Mouse (Mus musculus) lung, embryonic 15.5 days (tissue): ENCODE measurements around the gene Wdr25. TPM values are rescaled to one million over a fixed set of nuclear protein-coding genes. Genes with fewer than 3 reads are reported as not detected.

Experiments
- ATAC-seq: fragments of 200-750 bp; cut with Nextera tagmentation; 2 replicates; pipeline ENCODE4 v1.8.0; 2017; ENCODE audit warnings: moderate number of reproducible peaks, borderline replicate concordance; ENCODE audit not compliant: low FRiP score, low TSS enrichment; ENCODE audit errors: extremely low read depth
- H3K27ac ChIP-seq: fragments of 300-500 bp; sonication (generic); 2 replicates; pipeline ENCODE4 v1.5.1; 2015; ENCODE audit warnings: moderate library complexity, mild to moderate bottlenecking, inconsistent platforms
- H3K27me3 ChIP-seq: fragments of 300-500 bp; sonication (generic); 2 replicates; pipeline ENCODE4 v1.6.1; 2015; ENCODE audit warnings: inconsistent platforms
- H3K36me3 ChIP-seq: fragments of 300-500 bp; sonication (generic); 2 replicates; pipeline ENCODE4 v1.6.1; 2015; ENCODE audit warnings: inconsistent platforms
- H3K4me1 ChIP-seq: fragments of 300-500 bp; sonication (generic); 2 replicates; pipeline ENCODE4 v1.6.1; 2015; ENCODE audit warnings: inconsistent platforms
- H3K4me2 ChIP-seq: fragments of 300-500 bp; sonication (generic); 2 replicates; pipeline ENCODE4 v1.6.1; 2015; ENCODE audit warnings: inconsistent platforms, mild to moderate bottlenecking, moderate library complexity
- H3K4me3 ChIP-seq: fragments of 300-500 bp; sonication (generic); 2 replicates; pipeline ENCODE4 v1.5.1; 2015; ENCODE audit warnings: mild to moderate bottlenecking, inconsistent platforms
- H3K9ac ChIP-seq: fragments of 300-500 bp; sonication (generic); 2 replicates; pipeline ENCODE4 v1.6.1; 2015; ENCODE audit warnings: inconsistent platforms
- H3K9me3 ChIP-seq: fragments of 300-500 bp; sonication (generic); 2 replicates; pipeline ENCODE4 v1.6.1; 2016; ENCODE audit warnings: inconsistent platforms
- WGBS: fragments of 180-500 bp; shearing (Covaris S2); methylation state at CpG from one replicate; pipeline ENCODE4 v1.1.7; 2015; 5-methylcytosine and 5-hydroxymethylcytosine counted together
- polyA plus RNA-seq: library from polyadenylated mRNA; unstranded; fragments of >200 nt; fragmentation: Nextera tagmentation; extraction: Ambion mirVana; gene quantifications from 2 replicates; pipeline ENCODE4 v1.2.1, GENCODE M21; 2015

The Wdr25 gene
- polyA plus RNA-seq, 1 experiment from 2014 or later = 9.8 TPM

DNA sequence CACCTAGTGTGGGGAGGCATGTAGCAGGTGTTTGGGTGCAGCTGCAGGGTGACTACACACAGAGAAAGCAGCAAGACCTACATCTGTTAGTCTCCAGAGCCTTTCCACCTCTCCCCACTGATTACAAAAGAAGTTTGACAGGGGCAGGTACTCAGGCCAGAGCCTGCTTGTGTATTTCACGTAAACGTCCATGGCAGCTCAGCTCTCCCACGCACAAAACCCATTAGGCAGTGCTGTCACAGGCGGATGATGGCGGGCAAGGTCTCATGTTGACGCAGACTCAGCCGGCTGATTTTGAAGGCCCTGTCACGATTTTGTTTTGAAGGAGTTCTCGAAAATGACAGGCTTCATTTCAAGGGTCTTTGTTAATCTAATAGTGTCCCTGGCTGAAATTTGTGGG lies 45.9 kb downstream of the Wdr25 start:
- Histone ChIP-seq H3K4me2 (no peak overlapping the region), H3K9ac (no peak overlapping the region), H3K4me3 (no peak overlapping the region), H3K4me1 (no peaks in the 10 kb centered on the region), H3K27ac (no peak overlapping the region), H3K9me3 (no peaks in the 10 kb centered on the region), H3K36me3 (no peaks in the 10 kb centered on the region), H3K27me3 (no peaks in the 10 kb centered on the region)
- no peak for ATAC-seq
- WGBS = 63% methylated on average over 9 of the region's 9 CpGs

DNA sequence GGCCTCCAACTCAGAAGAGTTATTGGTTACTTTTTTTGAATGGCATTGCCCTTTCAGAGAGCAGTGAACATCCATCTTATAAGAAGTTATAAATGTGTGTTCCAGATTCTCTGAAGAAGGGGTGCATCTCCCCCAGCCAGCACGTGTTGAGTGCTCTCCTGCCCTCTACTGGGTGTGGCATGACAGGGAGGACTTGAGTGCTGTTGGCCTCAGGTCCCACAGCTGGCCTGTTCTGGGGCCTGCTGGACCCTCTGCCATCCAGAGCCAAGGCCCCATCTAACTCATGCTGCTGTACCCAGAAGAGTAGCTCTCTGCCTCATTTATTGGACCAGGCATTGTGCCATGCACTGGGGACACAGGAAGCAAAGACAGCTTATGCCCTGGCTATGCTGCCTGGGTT lies 46.8 kb downstream of the Wdr25 start:
- Histone ChIP-seq H3K4me3 (no peak overlapping the region), H3K4me1 (no peaks in the 10 kb centered on the region), H3K9ac (no peak overlapping the region), H3K36me3 (no peaks in the 10 kb centered on the region), H3K27me3 (no peaks in the 10 kb centered on the region), H3K27ac (no peak overlapping the region), H3K9me3 (no peaks in the 10 kb centered on the region), H3K4me2 (no peak overlapping the region)
- 45% methylated on average over 1 of the region's 1 CpGs for WGBS
- ATAC-seq = no peak

DNA sequence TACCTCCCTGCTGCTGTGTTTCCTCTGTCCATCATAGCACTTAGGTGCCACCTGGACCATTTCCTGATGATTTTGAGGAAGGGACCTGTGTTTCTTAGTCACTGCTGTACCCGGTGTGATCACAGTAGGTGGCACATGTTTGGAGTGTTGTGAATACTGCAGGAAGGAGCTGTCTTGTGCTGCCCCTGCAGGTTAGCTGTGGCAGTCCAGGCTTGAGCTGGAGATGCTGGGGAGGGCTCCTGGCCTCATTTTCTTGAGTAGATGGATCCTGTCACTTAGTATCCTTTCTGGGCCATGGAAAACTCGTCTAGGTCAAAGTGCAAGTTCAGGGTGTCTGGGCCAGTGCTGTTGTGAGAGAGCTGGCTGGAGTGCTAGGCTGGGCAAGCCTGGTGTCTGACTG lies 47.9 kb downstream of the Wdr25 start:
- no peaks in the 10 kb centered on the region for H3K9me3 ChIP-seq
- H3K9ac ChIP-seq = no peak overlapping the region
- H3K4me2 ChIP-seq = no peak overlapping the region
- H3K36me3 ChIP-seq = no peaks in the 10 kb centered on the region
- H3K27me3 ChIP-seq = no peaks in the 10 kb centered on the region
- no peak overlapping the region for H3K27ac ChIP-seq
- H3K4me1 ChIP-seq = no peaks in the 10 kb centered on the region
- ATAC-seq = no peak
- H3K4me3 ChIP-seq = no peak overlapping the region
- WGBS = 43% methylated on average over 2 of the region's 2 CpGs

DNA sequence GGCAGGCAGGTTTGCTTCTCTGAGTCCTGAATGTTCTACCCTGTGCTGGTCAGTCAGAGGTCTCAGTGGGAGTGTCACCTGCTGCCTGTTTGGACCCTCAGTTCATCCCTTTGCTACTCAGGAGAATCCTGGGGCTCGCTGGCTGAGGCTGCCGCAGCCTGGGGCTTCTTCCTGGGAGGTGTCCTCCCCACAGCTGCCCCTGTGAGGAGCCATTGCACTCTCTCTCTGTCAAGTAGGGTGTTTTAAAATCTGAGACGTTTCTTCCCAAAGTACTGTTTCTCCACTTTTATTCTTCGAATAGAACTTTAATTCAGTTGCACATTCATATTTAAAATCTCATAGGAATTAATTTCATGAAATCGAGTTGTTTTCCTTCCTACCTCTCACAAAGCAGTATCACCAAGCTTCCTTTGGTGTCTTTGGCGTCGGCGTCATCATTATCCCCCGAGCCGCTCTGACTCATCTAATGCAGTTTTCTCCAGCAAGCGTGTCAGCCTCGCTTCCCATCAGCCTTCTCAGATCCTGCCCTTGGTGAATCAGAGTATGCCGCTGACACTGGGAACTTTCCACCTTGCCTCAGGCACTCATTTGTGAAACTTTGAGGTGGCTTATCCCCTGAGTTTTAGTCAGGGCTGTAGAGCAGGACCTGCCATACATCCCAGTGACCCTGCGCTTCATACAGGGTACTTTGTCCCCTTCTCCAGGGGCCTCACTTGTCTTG lies 48.9 kb downstream of the Wdr25 start:
- no peak for ATAC-seq
- Histone ChIP-seq H3K4me2 (no peak overlapping the region), H3K4me1 (no peaks in the 10 kb centered on the region), H3K9me3 (no peaks in the 10 kb centered on the region), H3K36me3 (no peaks in the 10 kb centered on the region), H3K4me3 (no peak overlapping the region), H3K9ac (no peak overlapping the region), H3K27ac (no peak overlapping the region), H3K27me3 (no peaks in the 10 kb centered on the region)
- WGBS = 81% methylated on average over 14 of the region's 14 CpGs

DNA sequence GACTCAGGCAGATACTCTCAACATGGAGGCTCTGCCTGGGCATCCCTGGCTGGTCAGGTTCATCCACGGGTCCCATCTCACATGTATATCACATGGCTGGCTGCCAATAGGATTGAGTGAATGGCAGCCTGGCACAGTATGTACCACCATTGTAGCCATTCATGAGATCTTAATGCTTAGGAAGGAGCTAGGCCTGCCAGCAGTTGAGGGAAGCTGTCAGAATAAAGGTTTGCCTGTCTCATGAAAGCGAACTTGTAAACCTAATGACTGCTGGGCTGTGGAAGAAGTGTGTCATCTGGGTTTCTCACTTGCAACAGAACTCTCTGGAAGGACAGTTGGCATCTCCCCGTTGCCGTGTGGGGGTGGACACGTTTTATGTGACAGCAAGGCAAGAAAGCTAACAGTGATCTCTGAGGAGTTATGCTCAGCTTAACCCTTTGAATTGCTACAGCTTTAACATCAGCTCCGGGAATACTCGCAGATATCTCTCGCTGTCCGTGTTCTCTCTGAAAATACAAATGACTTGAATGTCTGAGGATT lies 59.6 kb downstream of the Wdr25 start:
- 0 out of 2 replicates have a peak, but pooled peaks cover 4% of the 10 kb centered on the region for H3K4me1 ChIP-seq
- no peak overlapping the region for H3K9ac ChIP-seq
- H3K36me3 ChIP-seq = no peaks in the 10 kb centered on the region
- H3K4me3 ChIP-seq = no peak overlapping the region
- no peaks in the 10 kb centered on the region for H3K9me3 ChIP-seq
- H3K4me2 ChIP-seq = no peak overlapping the region
- no peak overlapping the region for H3K27ac ChIP-seq
- no peaks in the 10 kb centered on the region for H3K27me3 ChIP-seq
- WGBS = 65% methylated on average over 9 of the region's 9 CpGs
- no peak for ATAC-seq

DNA sequence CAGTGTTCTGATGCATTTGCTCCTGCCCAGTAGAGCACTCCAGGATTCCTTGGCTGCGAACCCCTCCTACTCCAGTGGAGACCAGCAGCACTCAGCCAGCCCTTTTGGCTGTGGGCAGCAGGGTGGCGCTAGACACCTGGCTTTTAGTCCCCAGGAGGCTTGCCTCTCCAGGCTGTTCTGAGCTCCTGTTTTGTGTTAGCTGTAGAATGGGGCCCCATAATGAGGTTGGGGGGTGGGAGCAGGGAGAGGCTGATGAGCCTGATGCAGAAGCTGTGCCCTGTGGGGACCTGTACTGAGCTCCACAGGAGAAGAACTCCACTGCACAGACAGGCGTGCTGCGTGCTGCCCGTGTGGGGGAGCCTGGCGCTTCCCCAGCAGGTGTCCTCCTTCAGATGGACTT lies 60.4 kb downstream of the Wdr25 start:
- H3K9me3 ChIP-seq = no peaks in the 10 kb centered on the region
- peaks cover 5% of the 10 kb centered on the region for H3K4me1 ChIP-seq
- H3K36me3 ChIP-seq = no peaks in the 10 kb centered on the region
- 34% methylated on average over 6 of the region's 6 CpGs for WGBS
- no peak for ATAC-seq
- H3K4me3 ChIP-seq = no peak overlapping the region
- H3K9ac ChIP-seq = no peak overlapping the region
- H3K27ac ChIP-seq = no peak overlapping the region
- H3K27me3 ChIP-seq = no peaks in the 10 kb centered on the region
- H3K4me2 ChIP-seq = no peak overlapping the region

DNA sequence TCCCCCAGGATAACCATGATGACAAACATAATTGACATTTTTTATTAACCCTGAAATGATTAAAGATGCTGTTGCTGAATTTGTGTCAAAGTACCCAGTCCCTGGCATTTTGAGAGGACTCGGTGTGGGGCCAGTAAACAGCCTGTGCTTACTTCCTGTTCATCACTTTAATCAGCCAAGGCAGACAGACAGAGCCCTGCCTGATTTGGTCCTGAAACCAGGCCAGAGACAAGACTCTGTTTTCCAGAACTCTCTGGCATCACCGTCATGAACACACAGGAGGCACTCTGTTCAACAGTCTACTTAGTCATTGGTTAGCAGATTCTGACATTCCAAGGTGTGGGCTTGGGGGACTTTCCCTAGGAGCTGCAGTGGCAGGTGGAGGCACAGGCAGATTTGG lies 61.0 kb downstream of the Wdr25 start:
- Histone ChIP-seq H3K4me3 (no peak overlapping the region), H3K9me3 (no peaks in the 10 kb centered on the region), H3K27me3 (no peaks in the 10 kb centered on the region), H3K36me3 (no peaks in the 10 kb centered on the region), H3K9ac (no peak overlapping the region), H3K27ac (no peak overlapping the region), H3K4me2 (no peak overlapping the region), H3K4me1 (peaks cover 11% of the 10 kb centered on the region)
- 47% methylated on average over 2 of the region's 2 CpGs for WGBS
- no peak for ATAC-seq

DNA sequence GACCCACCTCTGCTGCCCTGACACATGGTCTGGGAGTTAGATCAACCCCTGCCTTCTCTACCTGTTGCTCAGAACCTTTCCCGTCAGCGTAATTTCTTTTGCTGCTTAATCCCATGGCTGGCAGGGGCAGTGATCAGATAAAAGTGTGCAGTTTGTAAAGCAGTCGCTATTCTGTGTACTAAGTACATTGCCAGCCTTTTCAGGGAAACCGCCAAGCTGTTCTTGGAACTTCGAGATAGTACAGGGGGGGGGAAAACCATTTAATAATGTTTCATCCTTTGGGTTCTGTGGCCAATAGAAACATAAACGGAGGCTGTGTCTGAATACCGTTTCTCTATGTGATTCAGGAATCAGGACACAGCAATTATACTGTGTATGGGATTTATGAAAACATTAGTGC lies 65.1 kb downstream of the Wdr25 start:
- H3K4me2 ChIP-seq = no peak overlapping the region

DNA sequence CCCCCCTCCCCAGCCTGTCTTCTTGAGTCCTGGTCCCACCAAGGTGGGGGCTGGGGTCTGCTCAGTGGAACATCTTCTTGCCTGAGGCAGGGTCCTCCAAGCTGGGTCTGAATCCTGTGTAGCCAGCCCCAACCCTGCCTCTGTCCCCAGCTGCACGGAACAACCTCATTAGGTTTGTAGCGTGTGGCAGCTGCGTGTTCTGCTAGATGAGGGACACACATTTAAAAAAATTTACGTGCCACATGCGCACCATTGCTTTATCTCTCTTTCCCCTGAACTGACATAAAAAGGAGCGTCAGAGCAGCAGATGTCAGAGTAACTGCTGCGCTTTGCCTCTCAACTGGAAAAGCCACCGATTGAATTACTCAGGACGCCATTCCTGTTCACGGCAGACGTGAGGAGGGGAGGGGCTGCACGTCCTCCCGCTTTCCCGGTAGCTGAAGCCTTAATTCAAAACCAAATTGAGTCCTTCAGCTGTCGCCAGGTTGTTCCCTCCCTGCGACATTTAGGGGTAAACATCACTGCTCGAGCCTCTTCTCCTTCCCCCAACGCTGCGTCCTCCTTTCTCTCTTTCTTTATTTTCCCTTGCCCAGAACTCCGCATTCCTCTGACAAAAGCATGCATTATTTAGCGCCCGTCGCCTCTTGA lies 65.7 kb downstream of the Wdr25 start:
- ATAC-seq = no peak; the same call in 1 of the 2 replicates
- H3K9me3 ChIP-seq = no peaks in the 10 kb centered on the region
- peak overlapping the region; percentile 10; the same call in 1 of the 2 replicates for H3K4me3 ChIP-seq
- H3K27ac ChIP-seq = no peak overlapping the region
- H3K36me3 ChIP-seq = no peaks in the 10 kb centered on the region
- no peaks in the 10 kb centered on the region for H3K27me3 ChIP-seq
- 7% methylated on average over 23 of the region's 23 CpGs for WGBS
- no peak overlapping the region for H3K9ac ChIP-seq
- H3K4me1 ChIP-seq = peaks cover 16% of the 10 kb centered on the region
- peak overlapping the region; percentile 47 for H3K4me2 ChIP-seq

More for the DNA sequence above, 65.1 kb downstream of the Wdr25 start:
- peaks cover 16% of the 10 kb centered on the region for H3K4me1 ChIP-seq
- 58% methylated on average over 7 of the region's 7 CpGs for WGBS
- H3K4me3 ChIP-seq = no peak overlapping the region
- H3K9me3 ChIP-seq = no peaks in the 10 kb centered on the region
- no peaks in the 10 kb centered on the region for H3K36me3 ChIP-seq
- ATAC-seq = no peak
- H3K9ac ChIP-seq = no peak overlapping the region
- no peak overlapping the region for H3K27ac ChIP-seq
- H3K27me3 ChIP-seq = no peaks in the 10 kb centered on the region

DNA sequence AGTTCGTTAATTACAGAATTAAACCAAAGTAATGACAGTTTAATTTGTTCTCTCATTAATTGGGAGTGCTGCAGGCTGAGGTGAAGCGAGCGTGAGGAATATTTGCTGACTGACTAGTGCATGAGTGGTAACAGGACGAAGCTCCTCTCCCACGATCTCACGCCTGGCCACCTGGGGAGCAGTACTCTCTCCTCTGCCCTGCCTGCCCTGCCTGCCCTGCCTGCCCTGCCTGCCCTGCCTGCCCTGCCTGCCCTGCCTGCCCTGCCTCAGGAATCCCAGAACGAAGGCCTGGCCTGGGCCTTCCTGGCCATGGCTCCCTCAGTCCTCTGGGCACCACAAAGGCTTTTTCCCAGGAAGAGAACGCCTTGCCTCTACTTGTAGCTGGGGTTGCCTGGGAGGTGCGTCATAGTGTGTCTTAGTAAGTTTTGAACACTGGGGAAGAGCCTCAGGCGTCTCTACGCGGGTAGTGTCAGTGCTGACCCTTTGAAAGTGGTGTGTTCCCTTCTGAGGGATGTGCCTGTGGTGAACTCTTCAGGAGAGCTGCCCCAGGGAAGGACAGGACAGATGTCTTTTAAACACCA lies 66.3 kb downstream of the Wdr25 start:
- Histone ChIP-seq H3K4me3 (0 out of 2 replicates have a peak overlapping the region, but pooled peaks have one; percentile 10), H3K36me3 (no peaks in the 10 kb centered on the region), H3K9me3 (no peaks in the 10 kb centered on the region), H3K4me2 (peak overlapping the region; percentile 47), H3K27me3 (no peaks in the 10 kb centered on the region), H3K9ac (no peak overlapping the region), H3K27ac (no peak overlapping the region), H3K4me1 (peaks cover 16% of the 10 kb centered on the region)
- 44% methylated on average over 12 of the region's 12 CpGs for WGBS
- ATAC-seq = 0 out of 2 replicates have a peak, but pooled peaks have one; percentile 34

DNA sequence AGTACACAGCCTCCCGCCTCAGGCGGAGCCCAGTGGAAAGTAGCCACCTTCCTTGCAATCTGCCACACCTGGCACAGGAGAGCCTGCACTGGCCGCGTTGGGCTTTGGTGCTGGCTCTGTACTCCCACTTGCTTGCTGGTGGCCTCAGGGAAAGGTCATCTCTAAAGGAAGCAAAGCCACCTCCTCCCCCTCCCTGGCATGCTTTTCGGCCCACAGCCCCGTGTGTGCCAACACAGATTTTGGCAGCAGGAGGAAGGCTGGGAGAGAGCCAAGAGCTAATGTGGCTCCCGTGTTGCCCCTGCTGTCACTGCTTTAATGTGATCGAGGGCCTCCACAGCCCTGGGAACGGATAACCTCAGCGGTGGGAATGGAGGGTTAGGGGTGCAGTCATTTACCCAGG lies 66.8 kb downstream of the Wdr25 start:
- no peak overlapping the region for H3K9ac ChIP-seq
- WGBS = 50% methylated on average over 10 of the region's 10 CpGs
- H3K4me2 ChIP-seq = no peak overlapping the region
- peaks cover 16% of the 10 kb centered on the region for H3K4me1 ChIP-seq
- H3K4me3 ChIP-seq = no peak overlapping the region
- H3K27me3 ChIP-seq = no peaks in the 10 kb centered on the region
- no peaks in the 10 kb centered on the region for H3K9me3 ChIP-seq
- ATAC-seq = 0 out of 2 replicates have a peak, but pooled peaks have one; percentile 6
- no peaks in the 10 kb centered on the region for H3K36me3 ChIP-seq
- H3K27ac ChIP-seq = no peak overlapping the region

DNA sequence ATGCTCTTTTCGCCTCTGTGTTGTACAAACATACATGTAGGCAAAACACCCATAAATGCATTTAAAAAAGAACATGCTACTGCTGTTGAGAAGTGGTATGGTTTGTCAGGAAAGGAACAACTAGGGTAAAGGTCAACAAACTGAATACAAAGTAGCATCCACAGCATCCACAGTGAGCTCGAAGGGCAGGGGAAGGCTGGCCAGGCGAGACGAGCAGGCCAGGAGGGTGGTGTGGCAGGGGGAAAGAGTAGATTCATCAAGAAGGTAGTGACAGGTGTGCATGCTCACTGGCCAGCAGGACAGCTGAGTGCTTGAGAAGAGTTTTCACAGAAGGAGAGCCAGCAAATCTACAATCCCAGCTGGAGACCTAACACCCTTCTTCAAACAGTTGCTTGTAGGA lies 74.2 kb downstream of the Wdr25 start:
- Histone ChIP-seq H3K4me3 (no peak overlapping the region), H3K4me1 (no peaks in the 10 kb centered on the region), H3K4me2 (no peak overlapping the region), H3K9ac (no peak overlapping the region), H3K9me3 (no peaks in the 10 kb centered on the region), H3K36me3 (no peaks in the 10 kb centered on the region), H3K27me3 (no peaks in the 10 kb centered on the region), H3K27ac (no peak overlapping the region)
- no peak for ATAC-seq
- WGBS = 63% methylated on average over 4 of the region's 4 CpGs
